Mouse (Mus musculus) bone marrow, adult 2 months (tissue): ENCODE measurements around the gene Sipa1l1. TPM values are rescaled to one million over a fixed set of nuclear protein-coding genes. Genes with fewer than 3 reads are reported as not detected.
A peak's percentile ranks its signal among the peaks of the same experiment; 100 is the strongest.

Experiments
- H3K27ac ChIP-seq: fragments of 200-500 bp; 2 replicates; pipeline ENCODE4 v1.5.1; 2012; ENCODE audit warnings: low read depth, mild to moderate bottlenecking, control low read depth, inconsistent platforms, low read length; ENCODE audit not compliant: control insufficient read depth, poor library complexity, insufficient read depth
- H3K4me1 ChIP-seq: fragments of 200-500 bp; 2 replicates; pipeline ENCODE4 v1.6.1; 2011; ENCODE audit warnings: low read length; ENCODE audit not compliant: control insufficient read depth, insufficient read depth
- H3K4me3 ChIP-seq: fragments of 200-500 bp; replicated peaks from 2 replicates; pipeline ENCODE3; 2011; ENCODE audit warnings: mild to moderate bottlenecking, low read depth, low read length, control low read depth; ENCODE audit not compliant: control insufficient read depth
- CTCF ChIP-seq: fragments of 200-500 bp; IDR thresholded peaks from 2 replicates; pipeline ENCODE4 v1.5.1; 2011; ENCODE audit warnings: low read length, control low read depth; ENCODE audit not compliant: control insufficient read depth, insufficient read depth
- POLR2A ChIP-seq: fragments of 200-500 bp; IDR thresholded peaks from 2 replicates; pipeline ENCODE4 v1.6.1; 2011; ENCODE audit warnings: low read depth, mild to moderate bottlenecking, control low read depth, low read length, borderline replicate concordance; ENCODE audit not compliant: control insufficient read depth
- WGBS: fragments of 180-500 bp; shearing (Covaris S2); methylation state at CpG from one replicate; pipeline ENCODE4 v1.1.7; 2018; 5-methylcytosine and 5-hydroxymethylcytosine counted together
- polyA plus RNA-seq: library from polyadenylated mRNA; stranded (reverse); fragments of >200 nt; gene quantifications from 2 replicates; pipeline ENCODE4 v1.2.4, GENCODE M21; 2011; ENCODE audit warnings: low replicate concordance; ENCODE audit not compliant: missing spikeins, insufficient read depth, insufficient read length

Sipa1l1 gene
- polyA plus RNA-seq, 1 experiment: 13.5 TPM

- WGBS: 75% methylated on average over 3 of the region's 3 CpGs
- TF ChIP-seq POLR2A (no peak), CTCF (no peak)
- H3K4me1 ChIP-seq: no peaks in the 10 kb centered on the region
- H3K4me3 ChIP-seq: no peak overlapping the region
- H3K27ac ChIP-seq: no peak overlapping the region
These were observed 64.1 kb downstream of the Sipa1l1 start for GRCm38 (mm10) chr12:82233177-82233576.

GRCm38 (mm10) chr12:82234463-82235223 is 65.5 kb downstream of the Sipa1l1 start:
- Histone ChIP-seq H3K4me3 (no peak overlapping the region), H3K4me1 (no peaks in the 10 kb centered on the region), H3K27ac (no peak overlapping the region)
- 84% methylated on average over 14 of the region's 14 CpGs for WGBS
- TF ChIP-seq POLR2A (no peak), CTCF (no peak)

GRCm38 (mm10) chr12:82237095-82237494 is 68.0 kb downstream of the Sipa1l1 start:
- WGBS: 53% methylated on average over 4 of the region's 4 CpGs
- H3K4me1 ChIP-seq: no peaks in the 10 kb centered on the region
- no peak for TF ChIP-seq POLR2A
- no peak for TF ChIP-seq CTCF

GRCm38 (mm10) chr12:82237946-82238345 is 68.8 kb downstream of the Sipa1l1 start:
- WGBS: 61% methylated on average over 4 of the region's 4 CpGs
- H3K4me1 ChIP-seq: no peaks in the 10 kb centered on the region
- TF ChIP-seq POLR2A (no peak), CTCF (no peak)
- no peak overlapping the region for H3K27ac ChIP-seq
- no peak overlapping the region for H3K4me3 ChIP-seq

More at GRCm38 (mm10) chr12:82237095-82237494, 68.0 kb downstream of the Sipa1l1 start:
- Histone ChIP-seq H3K27ac (no peak overlapping the region), H3K4me3 (no peak overlapping the region)

- 14% methylated on average over 6 of the region's 6 CpGs for WGBS
- Histone ChIP-seq H3K4me3 (no peak overlapping the region), H3K27ac (no peak overlapping the region), H3K4me1 (peaks cover 1% of the 10 kb centered on the region; the same call in 1 of the 2 replicates)
- TF ChIP-seq POLR2A (no peak), CTCF (no peak)
These were observed 71.6 kb downstream of the Sipa1l1 start for GRCm38 (mm10) chr12:82240674-82241073.

GRCm38 (mm10) chr12:82245219-82245618 is 76.1 kb downstream of the Sipa1l1 start:
- no peak for TF ChIP-seq POLR2A
- no peak for TF ChIP-seq CTCF
- peaks cover 7% of the 10 kb centered on the region; the same call in 1 of the 2 replicates for H3K4me1 ChIP-seq
- H3K4me3 ChIP-seq: no peak overlapping the region
- WGBS: 4% methylated on average over 6 of the region's 6 CpGs
- no peak overlapping the region; the same call in 1 of the 2 replicates for H3K27ac ChIP-seq

- Histone ChIP-seq H3K27ac (no peak overlapping the region), H3K4me1 (peaks cover 7% of the 10 kb centered on the region; the same call in 1 of the 2 replicates), H3K4me3 (no peak overlapping the region)
- WGBS: 13% methylated on average over 3 of the region's 3 CpGs
- no peak for TF ChIP-seq CTCF
- no peak for TF ChIP-seq POLR2A
These were observed 77.3 kb downstream of the Sipa1l1 start for GRCm38 (mm10) chr12:82246422-82246821.

- 33% methylated on average over 14 of the region's 14 CpGs for WGBS
- Histone ChIP-seq H3K27ac (peak overlapping the region; percentile 72; the same call in 1 of the 2 replicates), H3K4me1 (peaks cover 7% of the 10 kb centered on the region; the same call in 1 of the 2 replicates)
These were observed 78.5 kb downstream of the Sipa1l1 start for GRCm38 (mm10) chr12:82247371-82248258.

More at GRCm38 (mm10) chr12:82247371-82248258, 78.5 kb downstream of the Sipa1l1 start:
- peak overlapping the region; percentile 41 for H3K4me3 ChIP-seq
- no peak for TF ChIP-seq POLR2A
- no peak for TF ChIP-seq CTCF
